Mouse (Mus musculus): ENCODE results near the gene Fam3b. TPM values are rescaled to one million over a fixed set of nuclear protein-coding genes. Genes with fewer than 3 reads are reported as not detected.

Gene Fam3b
- polyA plus RNA-seq, 1 experiment, result not detected

GRCm38 (mm10) chr16:97498139-97498538 is 16.5 kb downstream of the Fam3b start:
- Histone ChIP-seq H3K27ac (ENCODE audit: insufficient read depth, low read length) (no peak overlapping the region), H3K27me3 (ENCODE audit: control insufficient read depth, insufficient read depth, low read length) (no peaks in the 10 kb centered on the region), H3K4me1 (ENCODE audit: control insufficient read depth, insufficient read depth, insufficient read length) (no peaks in the 10 kb centered on the region), H3K4me3 (ENCODE audit: extremely low read depth, insufficient read depth, insufficient read length) (no peak overlapping the region), H3K36me3 (ENCODE audit: control insufficient read depth, insufficient read depth, low read length) (no peaks in the 10 kb centered on the region)
- no peak for DNase-seq (ENCODE audit: low read depth in 1 of 2, low spot score in 2 of 2)
- no peak for TF ChIP-seq CTCF (IDR thresholded peaks at IDR 0.05; ENCODE audit: extremely low read depth, insufficient read depth, insufficient read length, insufficient replicate concordance)
- no peak for TF ChIP-seq POLR2A (IDR thresholded peaks at IDR 0.05; ENCODE audit: low read depth, low read length)
- WGBS, result 90% methylated on average over 3 of the region's 3 CpGs

GRCm38 (mm10) chr16:97497682-97498081 is 16.9 kb downstream of the Fam3b start:
- Histone ChIP-seq H3K4me3 (ENCODE audit: extremely low read depth, insufficient read depth, insufficient read length) (no peak overlapping the region), H3K36me3 (ENCODE audit: control insufficient read depth, insufficient read depth, low read length) (no peaks in the 10 kb centered on the region), H3K4me1 (ENCODE audit: control insufficient read depth, insufficient read depth, insufficient read length) (no peaks in the 10 kb centered on the region), H3K27ac (ENCODE audit: insufficient read depth, low read length) (no peak overlapping the region), H3K27me3 (ENCODE audit: control insufficient read depth, insufficient read depth, low read length) (no peaks in the 10 kb centered on the region)
- TF ChIP-seq POLR2A (IDR thresholded peaks at IDR 0.05; ENCODE audit: low read depth, low read length) (no peak), CTCF (IDR thresholded peaks at IDR 0.05; ENCODE audit: extremely low read depth, insufficient read depth, insufficient read length, insufficient replicate concordance) (no peak)
- DNase-seq (ENCODE audit: low read depth in 1 of 2, low spot score in 2 of 2), result no peak
- WGBS, result 78% methylated on average over 5 of the region's 5 CpGs

GRCm38 (mm10) chr16:97496026-97496425 is 18.6 kb downstream of the Fam3b start:
- TF ChIP-seq POLR2A (IDR thresholded peaks at IDR 0.05; ENCODE audit: low read depth, low read length) (no peak), CTCF (IDR thresholded peaks at IDR 0.05; ENCODE audit: extremely low read depth, insufficient read depth, insufficient read length, insufficient replicate concordance) (no peak)
- no peak overlapping the region for H3K27ac ChIP-seq (ENCODE audit: insufficient read depth, low read length)
- 72% methylated on average over 3 of the region's 3 CpGs for WGBS
- H3K36me3 ChIP-seq (ENCODE audit: control insufficient read depth, insufficient read depth, low read length), result no peaks in the 10 kb centered on the region
- H3K4me3 ChIP-seq (ENCODE audit: extremely low read depth, insufficient read depth, insufficient read length), result no peak overlapping the region
- DNase-seq (ENCODE audit: low read depth in 1 of 2, low spot score in 2 of 2), result no peak
- H3K27me3 ChIP-seq (ENCODE audit: control insufficient read depth, insufficient read depth, low read length), result no peaks in the 10 kb centered on the region
- H3K4me1 ChIP-seq (ENCODE audit: control insufficient read depth, insufficient read depth, insufficient read length), result no peaks in the 10 kb centered on the region

GRCm38 (mm10) chr16:97492369-97492768 is 22.2 kb downstream of the Fam3b start:
- TF ChIP-seq CTCF (IDR thresholded peaks at IDR 0.05; ENCODE audit: extremely low read depth, insufficient read depth, insufficient read length, insufficient replicate concordance) (no peak), POLR2A (IDR thresholded peaks at IDR 0.05; ENCODE audit: low read depth, low read length) (no peak)
- DNase-seq (ENCODE audit: low read depth in 1 of 2, low spot score in 2 of 2), result no peak
- Histone ChIP-seq H3K27me3 (ENCODE audit: control insufficient read depth, insufficient read depth, low read length) (no peaks in the 10 kb centered on the region), H3K36me3 (ENCODE audit: control insufficient read depth, insufficient read depth, low read length) (no peaks in the 10 kb centered on the region), H3K4me1 (ENCODE audit: control insufficient read depth, insufficient read depth, insufficient read length) (no peaks in the 10 kb centered on the region), H3K27ac (ENCODE audit: insufficient read depth, low read length) (no peak overlapping the region), H3K4me3 (ENCODE audit: extremely low read depth, insufficient read depth, insufficient read length) (no peak overlapping the region)
- 77% methylated on average over 1 of the region's 1 CpGs for WGBS

DNA sequence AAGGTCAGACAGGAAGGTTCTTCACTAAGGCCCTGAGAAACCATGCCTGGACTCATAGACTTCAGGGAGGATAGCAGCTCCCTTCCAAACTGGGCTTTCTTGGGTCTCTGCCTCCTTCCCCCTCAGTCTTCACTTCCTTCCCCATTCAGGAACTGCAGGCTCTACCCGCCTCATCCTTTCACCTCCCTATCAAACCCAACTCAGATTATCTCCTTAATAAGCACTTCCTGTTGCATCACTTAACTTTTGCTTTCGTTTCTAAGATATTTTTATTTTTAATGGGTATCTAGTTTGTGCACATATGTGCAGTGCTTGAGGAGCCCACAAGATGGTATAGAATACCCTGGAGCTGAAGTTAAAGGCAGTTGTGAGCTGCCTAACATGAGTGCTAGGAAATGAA is 36.0 kb downstream of the Fam3b start:
- Histone ChIP-seq H3K27me3 (ENCODE audit: control insufficient read depth, insufficient read depth, low read length) (no peaks in the 10 kb centered on the region), H3K36me3 (ENCODE audit: control insufficient read depth, insufficient read depth, low read length) (no peaks in the 10 kb centered on the region), H3K27ac (ENCODE audit: insufficient read depth, low read length) (no peak overlapping the region), H3K4me1 (ENCODE audit: control insufficient read depth, insufficient read depth, insufficient read length) (peaks cover 3% of the 10 kb centered on the region; the same call in 1 of the 2 replicates), H3K4me3 (ENCODE audit: extremely low read depth, insufficient read depth, insufficient read length) (no peak overlapping the region)
- TF ChIP-seq POLR2A (IDR thresholded peaks at IDR 0.05; ENCODE audit: low read depth, low read length) (no peak), CTCF (IDR thresholded peaks at IDR 0.05; ENCODE audit: extremely low read depth, insufficient read depth, insufficient read length, insufficient replicate concordance) (no peak)
- 17% methylated on average over 2 of the region's 2 CpGs for WGBS
- DNase-seq (ENCODE audit: low read depth in 1 of 2, low spot score in 2 of 2), result no peak

- WGBS, result 76% methylated on average over 1 of the region's 1 CpGs
- TF ChIP-seq CTCF (IDR thresholded peaks at IDR 0.05; ENCODE audit: extremely low read depth, insufficient read depth, insufficient read length, insufficient replicate concordance), result no peak
- no peak for TF ChIP-seq POLR2A (IDR thresholded peaks at IDR 0.05; ENCODE audit: low read depth, low read length)
- no peak for DNase-seq (ENCODE audit: low read depth in 1 of 2, low spot score in 2 of 2)
- Histone ChIP-seq H3K27ac (ENCODE audit: insufficient read depth, low read length) (no peak overlapping the region), H3K36me3 (ENCODE audit: control insufficient read depth, insufficient read depth, low read length) (no peaks in the 10 kb centered on the region), H3K4me3 (ENCODE audit: extremely low read depth, insufficient read depth, insufficient read length) (no peak overlapping the region), H3K27me3 (ENCODE audit: control insufficient read depth, insufficient read depth, low read length) (no peaks in the 10 kb centered on the region), H3K4me1 (ENCODE audit: control insufficient read depth, insufficient read depth, insufficient read length) (peaks cover 3% of the 10 kb centered on the region; the same call in 1 of the 2 replicates)
Measured at GRCm38 (mm10) chr16:97476524-97476923, 38.1 kb downstream of the Fam3b start.

GRCm38 (mm10) chr16:97475581-97475980 is 39.0 kb downstream of the Fam3b start:
- TF ChIP-seq CTCF (IDR thresholded peaks at IDR 0.05; ENCODE audit: extremely low read depth, insufficient read depth, insufficient read length, insufficient replicate concordance), result no peak
- TF ChIP-seq POLR2A (IDR thresholded peaks at IDR 0.05; ENCODE audit: low read depth, low read length), result no peak
- Histone ChIP-seq H3K4me3 (ENCODE audit: extremely low read depth, insufficient read depth, insufficient read length) (no peak overlapping the region), H3K27ac (ENCODE audit: insufficient read depth, low read length) (no peak overlapping the region), H3K27me3 (ENCODE audit: control insufficient read depth, insufficient read depth, low read length) (no peaks in the 10 kb centered on the region), H3K36me3 (ENCODE audit: control insufficient read depth, insufficient read depth, low read length) (no peaks in the 10 kb centered on the region), H3K4me1 (ENCODE audit: control insufficient read depth, insufficient read depth, insufficient read length) (peaks cover 3% of the 10 kb centered on the region; the same call in 1 of the 2 replicates)
- DNase-seq (ENCODE audit: low read depth in 1 of 2, low spot score in 2 of 2), result no peak
- 83% methylated on average over 3 of the region's 3 CpGs for WGBS
